Mouse (Mus musculus) heart, postnatal 14 days (tissue): ENCODE measurements around the gene Lcn3. TPM values are rescaled to one million over a fixed set of nuclear protein-coding genes. Genes with fewer than 3 reads are reported as not detected.
A peak's percentile ranks its signal among the peaks of the same experiment; 100 is the strongest.
"Not testable (repeated sequence)": the region's sequence is repeated elsewhere in the genome, so short reads cannot be mapped to it uniquely, and the experiment has no call there.

Source experiments
- DNase-seq, 2 experiments: peaks; one replicate each; pipeline ENCODE4 v3.0.0; 2021 to 2022
- intact Hi-C: fragments of 180-260 bp; cut with DNase I; formaldehyde crosslinking; loops from one replicate; pipeline ENCODE4 v1.15.1; 2025
- long read RNA-seq, 2 experiments: library from polyadenylated mRNA; stranded (forward); transcript quantifications; one replicate each; pipeline ENCODE4 v2.0.0; 2021
- total RNA-seq, 2 experiments: library from RNA; stranded (reverse); gene quantifications; 2 replicates each; pipeline ENCODE4 v1.2.3; 2021

The Lcn3 gene
- total RNA-seq: not detected
- long read RNA-seq, experiment 1: 0 reads
- long read RNA-seq, experiment 2: 0 reads

DNA sequence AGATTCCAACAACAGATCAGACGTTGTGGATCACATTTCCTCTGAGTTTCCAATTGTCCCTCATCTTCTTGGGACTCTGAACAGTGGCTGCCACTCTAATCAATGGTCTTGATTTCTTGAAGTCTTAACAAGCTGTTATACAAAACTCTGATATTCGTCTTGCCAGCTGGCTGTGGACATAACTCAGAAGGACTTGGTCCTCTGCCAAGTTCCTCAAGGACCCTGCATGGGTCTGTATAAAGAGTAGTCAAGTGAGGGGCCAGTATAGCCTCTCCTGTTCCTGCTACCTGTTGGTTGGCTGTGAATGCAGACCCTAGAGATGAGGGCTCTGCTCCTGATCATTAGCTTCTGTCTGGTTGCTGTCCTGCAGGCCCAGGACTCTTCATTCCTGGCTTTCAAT lies at the start of gene Lcn3:
Lcn3 (plus strand) TSS at position 301 of the 400 bp plus-strand sequence.
- no peak for DNase-seq
- intact Hi-C loops: no loop called here

DNA sequence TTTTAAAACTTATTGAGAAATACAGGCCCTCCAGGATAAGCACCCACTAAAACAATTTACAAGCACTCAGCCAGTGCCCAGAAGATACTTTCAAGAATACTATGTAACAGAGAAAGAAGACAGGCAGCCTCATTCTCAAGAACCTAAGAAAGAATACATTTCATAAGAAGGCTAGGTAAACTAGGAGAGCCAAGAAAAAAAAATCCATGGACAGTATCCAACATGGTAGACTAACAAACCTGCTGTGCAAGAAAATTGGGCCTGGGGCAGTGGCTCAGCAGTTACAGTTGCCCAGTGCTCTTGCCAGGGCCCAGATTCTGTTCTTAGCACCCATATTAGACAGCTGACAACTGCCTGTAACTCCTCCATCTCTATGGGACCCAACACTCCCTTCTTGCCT lies 48.1 kb upstream of the Lcn3 start:
- no peak for DNase-seq
- intact Hi-C loops: no loop called here

DNA sequence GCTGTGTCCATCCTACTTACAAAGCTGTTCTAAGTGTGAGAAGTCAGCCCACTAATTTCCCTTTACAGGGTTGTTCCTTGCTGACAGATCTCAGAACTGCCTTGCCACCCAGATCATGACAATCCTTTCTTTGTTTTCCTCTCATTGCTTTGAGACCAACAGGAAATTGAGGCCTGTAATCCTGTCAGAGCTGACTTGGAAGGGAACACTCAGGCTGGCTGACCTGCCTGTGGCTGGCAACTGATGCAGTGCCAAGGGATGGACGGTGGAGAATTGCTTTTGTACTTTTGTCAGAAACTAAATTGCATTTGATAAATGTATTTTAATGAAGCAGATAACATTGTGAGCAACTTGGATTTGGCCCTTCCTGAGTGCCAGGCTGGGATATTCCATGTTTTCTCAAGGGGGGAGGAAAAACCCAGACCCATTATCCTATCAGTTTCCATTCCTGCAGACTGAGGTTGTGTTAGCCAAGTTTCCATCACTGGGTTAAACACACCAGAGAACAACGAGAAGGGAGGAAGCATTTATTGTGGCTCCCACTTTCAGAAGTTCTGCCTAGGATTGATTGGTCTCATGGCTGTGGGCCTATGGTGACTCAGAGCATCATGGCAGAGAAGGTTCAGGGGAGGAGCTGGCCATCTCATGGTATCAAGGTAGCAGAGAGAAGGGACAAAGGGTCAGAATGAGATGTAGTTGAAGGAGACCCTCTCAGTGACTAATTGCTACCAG lies 32.0 kb upstream of the Lcn3 start:
- DNase-seq: no peak
- intact Hi-C loops: no loop called here

DNA sequence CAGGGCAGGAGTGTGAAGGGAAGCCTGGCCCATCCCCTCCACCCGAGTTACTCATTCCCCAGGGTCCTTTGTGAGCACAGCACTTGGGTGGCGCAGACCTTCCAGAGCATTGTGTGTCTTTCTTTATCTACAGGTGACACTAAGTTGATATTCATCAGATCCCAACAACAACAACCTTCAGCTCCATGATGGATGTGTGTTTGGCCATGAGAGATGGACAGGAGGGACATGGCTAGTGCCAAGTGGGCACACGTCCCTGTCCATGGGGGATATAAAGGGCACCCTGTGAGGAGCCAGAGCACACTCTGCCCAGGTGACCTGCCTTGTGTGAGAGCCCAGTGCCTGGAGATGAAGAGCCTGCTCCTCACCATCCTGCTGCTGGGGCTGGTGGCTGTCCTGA lies 28.7 kb upstream of the Lcn3 start, which contains the start of gene Obp2b:
Obp2b (plus strand) TSS at position 301 of the 400 bp plus-strand sequence.
- intact Hi-C loops, DNase-seq: not testable (repeated sequence)

DNA sequence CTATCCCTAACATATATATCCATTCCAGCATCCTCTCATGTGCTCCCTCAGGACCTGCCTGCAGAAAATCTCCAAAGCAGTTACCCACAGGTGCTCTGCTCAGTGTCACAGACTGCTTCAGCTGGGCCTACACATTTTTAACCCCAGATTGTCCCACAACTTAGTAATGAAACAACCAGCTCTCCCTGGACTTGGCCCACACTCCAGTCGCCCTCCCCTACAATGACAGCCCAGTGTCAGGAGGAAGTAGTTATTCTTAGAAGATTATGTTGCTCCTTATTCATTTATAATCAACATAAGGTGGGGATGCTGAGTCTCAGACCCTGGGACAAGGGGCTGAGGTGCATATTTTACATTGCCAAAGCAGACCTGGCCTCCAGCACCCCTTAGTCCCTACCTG lies 23.7 kb upstream of the Lcn3 start:
- DNase-seq: no peak
- intact Hi-C loops: no loop called here

DNA sequence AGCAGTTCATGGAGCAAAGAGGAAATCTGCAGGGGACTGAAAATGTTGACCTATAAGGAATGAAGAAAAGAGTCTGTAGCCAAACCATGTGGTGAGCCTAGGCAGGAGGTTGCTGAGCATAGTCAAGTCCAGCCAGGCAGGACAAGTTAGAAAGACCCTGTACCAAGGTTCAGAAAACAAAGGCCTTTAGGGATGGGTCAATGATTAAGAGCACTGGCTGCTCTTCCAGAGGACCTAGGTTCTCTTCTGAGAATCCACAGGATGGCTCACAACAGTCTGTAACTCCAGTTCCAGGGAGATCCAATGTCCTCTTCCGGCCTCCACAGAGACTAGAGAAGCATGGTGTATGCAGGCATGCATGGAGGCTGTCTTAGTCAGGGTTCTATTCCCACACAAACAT lies 11.2 kb upstream of the Lcn3 start:
- intact Hi-C loops: no loop called here
- no peak for DNase-seq

DNA sequence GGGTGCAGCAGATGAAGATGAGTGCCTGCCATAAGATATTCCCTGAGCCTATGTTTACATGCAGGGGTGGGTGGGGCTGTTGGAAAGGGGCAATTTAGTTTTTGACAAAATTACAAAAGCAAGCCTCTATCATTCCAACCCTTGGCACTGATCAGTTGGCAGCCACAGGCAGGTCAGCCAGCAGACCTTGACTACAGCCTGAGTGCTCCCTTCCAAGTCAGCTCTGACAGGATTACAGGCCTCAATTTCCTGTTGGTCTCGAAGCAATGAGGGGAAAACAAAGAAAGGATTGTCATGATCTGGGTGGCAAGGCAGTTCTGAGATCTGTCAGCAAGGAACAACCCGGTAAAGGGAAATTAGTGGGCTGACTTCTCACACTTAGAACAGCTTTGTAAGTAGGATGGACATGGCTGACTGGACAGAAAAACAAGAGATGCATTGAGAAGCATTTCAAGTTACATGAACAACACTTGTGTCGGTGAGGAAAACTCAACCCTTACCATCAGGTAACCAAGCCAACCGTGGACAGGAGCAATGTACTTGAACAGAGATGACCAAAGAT lies 7.2 kb upstream of the Lcn3 start:
- DNase-seq: no peak
- intact Hi-C loops: no loop called here

DNA sequence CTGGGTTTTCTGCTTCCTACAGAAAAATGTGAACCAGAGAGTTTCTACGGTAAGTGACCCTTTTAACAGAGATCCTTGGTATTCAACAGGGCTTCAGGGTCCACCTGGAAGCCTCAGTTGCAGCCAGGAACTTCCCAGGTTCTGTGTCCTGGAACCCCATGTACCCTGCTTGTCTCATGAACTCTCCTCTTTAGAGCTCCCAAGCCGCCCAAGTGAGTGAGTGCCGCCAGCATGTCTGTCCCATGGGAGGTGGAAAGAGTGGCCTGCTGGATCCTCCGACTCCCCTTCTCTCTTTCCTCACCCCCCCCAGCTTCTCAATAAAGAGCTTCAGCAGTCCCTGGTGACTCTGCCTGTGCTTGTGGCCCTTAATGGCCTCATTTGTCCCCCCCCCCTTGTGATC lies 2.4 kb downstream of the Lcn3 start:
- intact Hi-C loops: no loop called here
- no peak for DNase-seq

DNA sequence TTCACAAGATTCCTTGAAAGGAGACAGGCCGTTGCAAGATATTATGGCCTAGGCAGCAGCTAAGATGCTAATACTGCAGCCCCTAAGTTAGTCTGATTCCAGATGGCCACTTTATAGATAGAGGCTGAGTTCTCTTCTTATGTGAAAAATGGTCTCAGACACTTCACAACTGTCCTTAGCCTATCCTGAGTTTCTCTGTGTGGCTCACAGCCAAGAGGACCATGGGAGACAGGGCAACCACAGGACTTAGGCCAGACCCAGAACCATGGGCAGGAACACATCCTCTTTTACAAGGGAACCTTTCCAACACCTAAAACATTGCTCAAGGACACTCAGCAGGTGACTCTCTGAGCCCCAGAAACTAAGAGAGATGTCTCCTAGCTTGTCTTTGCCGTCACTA lies 8.1 kb downstream of the Lcn3 start:
- intact Hi-C loops: no loop called here
- peak in 1 of 2 experiments; percentile 3 for DNase-seq

DNA sequence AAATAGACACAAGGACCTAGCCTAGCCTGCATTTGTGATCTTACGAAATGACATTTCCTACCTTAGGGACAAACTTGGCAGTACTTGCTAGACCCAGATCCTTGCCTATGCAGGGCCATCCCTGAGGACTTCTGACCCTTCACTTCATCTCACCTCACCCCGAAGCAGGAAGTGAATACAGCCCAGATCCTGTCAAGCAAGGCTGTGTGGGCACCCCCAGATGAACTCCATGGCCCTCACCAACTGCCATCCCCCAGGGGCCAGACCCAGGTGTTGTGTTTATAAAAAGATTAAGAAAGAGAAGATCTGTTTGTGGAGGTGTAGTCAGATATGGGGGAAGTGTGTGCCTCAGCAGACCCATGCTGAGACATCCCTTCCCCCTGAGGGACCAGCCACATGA lies 9.3 kb downstream of the Lcn3 start:
- intact Hi-C loops: no loop called here

DNA sequence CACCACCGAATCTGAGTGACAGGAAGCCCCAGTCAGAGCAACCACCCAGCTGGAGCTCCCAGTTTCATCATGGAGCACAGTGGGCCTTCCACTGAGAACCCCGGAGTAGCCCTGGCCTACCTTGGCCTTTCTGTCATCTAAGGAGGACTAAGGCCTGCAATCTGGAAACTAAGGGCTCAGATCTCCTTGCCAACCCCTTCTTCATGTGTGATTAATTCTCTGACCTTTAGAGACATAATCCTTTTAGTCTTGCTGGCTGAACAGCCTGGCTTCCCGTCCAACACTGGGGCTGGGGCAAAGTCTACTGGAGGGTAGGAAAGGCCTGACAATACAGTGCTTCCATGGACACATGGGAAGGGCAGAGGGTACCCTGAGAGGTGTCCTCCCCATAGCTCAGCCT lies 10.6 kb downstream of the Lcn3 start:
- no peak for DNase-seq
- intact Hi-C loops: no loop called here

More for the DNA sequence above, 9.3 kb downstream of the Lcn3 start:
- no peak for DNase-seq

DNA sequence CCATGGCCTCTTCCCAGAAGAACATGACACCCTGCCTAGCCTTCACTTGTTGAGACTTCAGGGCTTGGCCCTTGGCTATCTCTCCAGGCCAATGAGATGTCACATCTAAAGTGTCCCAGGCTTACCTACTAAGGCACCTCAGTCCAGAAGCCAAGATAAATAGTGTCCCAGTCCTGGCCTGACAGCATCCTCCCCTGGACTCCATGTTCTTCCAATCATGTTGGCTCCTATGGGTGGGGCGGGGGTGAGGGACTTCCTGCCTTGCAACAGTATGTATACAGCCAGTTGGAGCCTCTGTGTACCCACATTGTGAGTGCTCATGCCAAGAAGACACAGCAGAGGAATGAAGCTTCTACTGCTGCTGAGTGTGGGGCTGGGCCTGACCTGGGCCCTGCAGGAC lies 11.3 kb downstream of the Lcn3 start, which contains the start of gene Lcn11:
Lcn11 (plus strand) TSS at position 301 of the 400 bp plus-strand sequence.
- no peak for DNase-seq
- intact Hi-C loops: no loop called here

DNA sequence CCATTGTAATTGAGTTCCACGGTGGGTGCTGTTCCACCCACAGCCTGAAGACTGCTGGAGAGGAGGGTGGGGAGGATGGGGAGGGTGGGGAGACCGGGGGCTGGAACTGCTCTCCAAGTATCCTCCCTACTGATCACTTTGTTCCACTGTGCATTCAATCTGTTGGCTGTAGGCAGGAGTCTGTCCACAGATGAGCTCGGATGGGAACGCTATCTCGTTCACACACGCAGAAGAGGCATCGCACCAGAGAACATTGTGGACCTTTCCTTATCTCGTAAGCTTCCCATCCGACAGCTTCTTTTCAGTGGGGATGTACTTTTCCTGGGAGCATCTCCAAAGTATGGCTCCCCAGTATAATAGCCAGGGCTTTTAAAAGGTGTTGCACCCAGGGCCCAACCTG lies 13.7 kb downstream of the Lcn3 start:
- no peak for DNase-seq
- intact Hi-C loops: no loop called here

DNA sequence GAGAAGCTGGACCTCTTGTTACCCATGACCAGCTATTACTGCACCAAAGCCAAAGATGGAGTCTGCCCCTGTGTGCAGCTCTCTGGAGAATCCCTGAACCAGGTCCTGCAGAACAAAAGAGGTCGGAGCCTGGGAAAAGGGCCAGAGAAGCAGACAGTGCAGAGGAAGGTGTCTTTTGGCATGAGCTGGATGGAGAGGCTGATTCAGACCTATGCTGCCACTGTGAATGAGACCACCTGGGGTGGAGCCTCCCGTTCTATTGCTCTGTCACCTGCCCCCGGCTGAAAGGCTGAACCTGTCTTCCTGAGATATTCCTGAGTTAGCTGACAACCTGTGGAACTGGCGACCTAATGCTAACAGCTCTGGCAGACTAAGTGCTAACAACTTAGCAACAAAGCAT lies 15.6 kb downstream of the Lcn3 start:
- intact Hi-C loops: no loop called here
- no peak for DNase-seq

DNA sequence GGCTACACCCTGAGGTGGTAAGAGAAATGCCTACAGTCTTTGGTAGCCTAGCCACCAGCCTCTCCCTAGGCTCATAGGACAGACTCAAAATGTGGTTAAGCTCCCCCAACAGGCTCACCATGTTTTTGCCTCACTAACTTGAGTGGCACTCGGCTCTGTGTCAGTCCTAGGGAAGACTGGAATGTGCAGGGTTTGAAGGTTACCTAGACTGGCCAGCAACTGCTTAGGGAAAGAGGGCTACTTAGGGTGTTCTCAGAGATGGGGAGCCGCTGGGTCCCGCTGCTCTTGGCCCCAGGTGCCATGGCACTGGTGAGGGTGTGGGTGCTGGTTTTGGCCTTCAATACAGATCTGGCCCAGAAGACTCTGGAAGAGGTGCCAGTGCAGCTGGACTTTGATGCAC lies 16.6 kb downstream of the Lcn3 start, which contains the start of gene Gm13539:
Gm13539 (plus strand) TSS at position 301 of the 400 bp plus-strand sequence.
- no peak for DNase-seq
- intact Hi-C loops: no loop called here

DNA sequence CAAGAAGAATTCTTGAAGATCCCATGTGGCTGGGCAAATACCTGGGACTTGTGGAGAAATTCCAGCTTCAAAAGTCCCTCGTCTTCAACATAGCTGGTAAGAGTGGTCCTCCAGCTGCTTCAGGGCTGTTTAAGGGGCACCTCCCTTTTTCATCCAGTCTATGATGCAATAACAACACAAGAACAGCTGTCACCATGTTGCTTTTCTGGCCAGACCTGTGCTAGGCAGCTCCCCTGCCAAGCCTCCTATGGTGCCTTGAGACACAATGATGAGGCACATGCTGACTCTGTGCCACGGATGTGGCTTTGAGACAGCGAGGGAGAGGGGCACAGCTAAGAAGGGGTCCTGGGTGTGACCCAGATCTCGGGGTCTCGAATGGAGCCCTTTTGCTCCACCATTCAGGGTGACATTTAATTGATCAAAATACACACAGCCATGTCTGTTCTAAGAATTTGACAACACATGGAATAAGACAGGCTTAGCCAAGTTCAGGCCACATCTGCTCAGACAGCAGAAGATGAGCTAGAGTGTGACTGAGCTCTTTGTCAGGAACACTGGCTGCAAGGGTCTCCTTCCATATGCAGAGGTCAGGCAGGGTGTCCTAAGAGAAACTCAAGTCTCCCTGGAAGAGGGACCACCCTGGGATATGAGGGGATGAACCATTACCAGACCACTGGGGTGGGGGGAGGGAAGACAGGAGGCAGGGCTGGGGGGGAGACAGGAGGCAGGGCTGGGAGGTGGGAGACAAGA lies 20.4 kb downstream of the Lcn3 start:
- intact Hi-C loops: no loop called here
- peak; percentile 3 to 9 for DNase-seq

DNA sequence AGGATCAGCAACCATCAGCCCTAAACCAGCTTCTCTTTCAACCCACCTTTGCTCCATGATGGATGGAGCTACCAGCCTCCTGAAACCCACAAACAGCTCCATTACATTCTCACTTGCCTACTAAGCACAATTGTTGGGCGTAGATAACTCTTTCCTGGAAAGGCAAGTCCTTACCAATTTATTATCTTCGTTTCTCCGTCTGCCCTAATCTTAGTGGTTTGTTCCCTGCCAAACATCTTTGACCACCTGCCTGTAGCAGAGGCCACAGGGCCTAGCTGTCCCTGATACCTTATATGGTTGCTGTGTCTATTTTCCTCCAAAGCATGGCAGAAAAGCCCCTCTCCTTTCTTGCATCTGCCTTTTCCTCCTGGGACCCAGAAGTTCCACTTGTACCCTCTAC lies 23.7 kb downstream of the Lcn3 start:
- DNase-seq: no peak
- intact Hi-C loops: no loop called here

DNA sequence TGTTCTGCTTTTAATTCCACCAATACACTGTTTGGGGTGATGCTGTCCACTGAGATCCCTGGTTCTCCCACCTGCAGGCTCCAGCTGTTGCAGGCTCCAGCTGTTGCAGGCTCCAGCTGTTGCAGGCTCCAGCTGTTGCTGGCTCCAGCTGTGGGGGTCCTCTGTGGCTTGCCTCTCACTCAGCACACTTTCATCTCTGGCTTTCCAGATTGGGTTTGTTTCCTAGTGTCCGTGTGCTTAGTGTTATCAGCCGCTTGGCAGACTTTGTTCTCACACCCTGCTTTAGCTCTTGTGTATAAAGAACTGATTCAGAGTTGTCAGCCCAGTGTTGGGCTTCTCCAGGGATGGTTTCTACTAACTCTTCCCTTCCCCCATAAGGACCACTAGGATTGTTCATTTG lies 32.3 kb downstream of the Lcn3 start:
- intact Hi-C loops: no loop called here
- DNase-seq: peak; percentile 31 to 38

DNA sequence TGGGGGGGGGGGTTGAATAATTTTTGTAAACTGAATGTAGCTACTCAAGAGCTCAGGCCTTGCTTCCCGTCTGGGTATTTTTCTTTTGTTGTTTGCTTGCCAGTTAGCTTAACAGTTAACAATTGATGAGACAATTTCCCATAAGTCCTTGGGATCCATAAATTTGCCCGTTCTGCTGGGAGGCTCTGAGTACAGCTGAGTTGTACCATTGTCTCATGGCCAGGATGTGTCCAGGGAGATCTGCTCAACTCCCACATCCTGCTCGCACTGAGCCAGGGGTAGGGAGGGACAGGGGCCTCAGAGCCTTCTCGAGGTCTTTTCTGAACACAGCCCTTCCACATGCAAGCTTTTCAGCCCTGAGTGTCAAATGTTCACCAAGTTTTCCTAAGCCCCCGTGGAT lies 32.7 kb downstream of the Lcn3 start:
- intact Hi-C loops: no loop called here
- DNase-seq: peak in 1 of 2 experiments; percentile 11

DNA sequence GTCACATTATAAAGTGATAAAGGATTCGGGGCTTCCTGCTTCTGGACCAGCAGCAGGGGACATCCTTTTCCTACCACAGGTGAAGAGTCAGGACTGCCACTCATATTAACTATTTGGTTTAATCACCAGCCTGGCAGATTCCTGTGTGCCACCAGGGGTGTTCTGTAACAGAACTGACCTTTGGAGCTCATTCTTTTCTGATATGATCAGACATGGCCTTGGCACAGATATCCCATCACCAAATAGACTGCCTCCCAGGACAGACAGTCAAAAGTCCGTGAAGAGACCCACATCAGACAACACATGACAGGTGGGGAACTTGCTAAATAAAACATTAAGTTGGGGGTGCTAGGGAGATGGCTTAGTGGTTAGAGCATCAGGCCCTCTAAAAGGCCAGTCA lies 46.3 kb downstream of the Lcn3 start:
- intact Hi-C loops: no loop called here
- DNase-seq: no peak

DNA sequence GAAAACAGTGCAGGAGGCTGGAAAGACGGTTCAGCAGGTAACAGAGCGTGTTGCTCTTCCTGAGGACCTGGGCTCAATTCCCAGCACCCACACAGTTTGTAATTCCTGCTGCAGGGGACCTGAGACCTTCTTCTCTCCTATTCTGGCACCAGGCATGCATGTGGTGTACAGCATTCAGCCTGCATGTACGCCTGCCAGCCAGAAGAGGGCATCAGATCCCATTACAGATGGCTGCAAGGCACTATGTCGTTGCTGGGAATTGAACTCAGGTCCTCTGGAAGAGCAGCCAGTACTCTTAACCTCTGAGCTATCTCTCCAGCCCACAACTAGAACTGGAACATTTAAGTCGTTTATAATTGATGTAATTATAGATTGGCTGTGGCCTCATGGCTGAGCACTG lies 48.0 kb downstream of the Lcn3 start:
- intact Hi-C loops: no loop called here

More for the DNA sequence above, 48.0 kb downstream of the Lcn3 start:
- no peak for DNase-seq
